Mouse (Mus musculus): ENCODE measurements around the gene Gm20379.

- TF ChIP-seq POLR2A (IDR thresholded peaks at IDR 0.05; ENCODE audit: control insufficient read depth, low read depth, low read length) (no peak), CTCF (IDR thresholded peaks at IDR 0.05; ENCODE audit: control insufficient read depth, insufficient read depth, insufficient replicate concordance, low read depth, low read length) (no peak)
Observed at GRCm38 (mm10) chr13:92346338-92346737, 40.6 kb downstream of the Gm20379 start.

Data from testis, adult 2 months (tissue).